Mouse (Mus musculus): ENCODE results near the gene Dip2c. TPM values are rescaled to one million over a fixed set of nuclear protein-coding genes. Genes with fewer than 3 reads are reported as not detected.

Dip2c gene
- total and polyA plus RNA-seq, 3 experiments: 0.04 to 0.14 (median 0.08) TPM

GRCm38 (mm10) chr13:9702615-9703235, 426.4 kb downstream of the Dip2c start:
- in situ Hi-C loops (cut with MboI; ENCODE audit: low pct_ligation_motif_present, low pct_unique_long_range_greater_than_20kb, low sequenced_read_pairs) (no loop called here), dilution Hi-C loops (cut with MboI; ENCODE audit: extremely low pct_ligation_motif_present, extremely low pct_unique_long_range_greater_than_20kb, low sequenced_read_pairs) (no loop called here)
- Histone ChIP-seq H3K27me3 (replicated peaks) (no peaks in the 10 kb centered on the region), H3K9ac (ENCODE audit: insufficient read depth, low read depth) (no peak overlapping the region), H3K4me2 (ENCODE audit: insufficient read depth, low read depth, poor library complexity, severe bottlenecking) (no peak overlapping the region), H3K36me3 (replicated peaks in 1 of 2; ENCODE audit: control insufficient read depth in 1 of 2, insufficient read depth in 1 of 2, low read length in 1 of 2) (peaks cover 8 to 40% of the 10 kb centered on the region in 2 experiments), H3K27ac (ENCODE audit: insufficient read depth, low read depth) (no peak overlapping the region), H3K4me3 (replicated peaks in 1 of 3; ENCODE audit: low read depth in 2 of 3, low read length in 2 of 3, poor library complexity in 1 of 3) (no peak overlapping the region), H3K79me2 (replicated peaks; ENCODE audit: control insufficient read depth, extremely low read depth, insufficient read depth, poor library complexity, severe bottlenecking) (no peaks in the 10 kb centered on the region), H3K9me3 (replicated peaks; ENCODE audit: low read length) (no peaks in the 10 kb centered on the region), H3K4me1 (ENCODE audit: control insufficient read depth in 1 of 2, insufficient read depth in 2 of 2) (peaks cover 4% of the 10 kb centered on the region in 2 experiments; a peak in 2 of 4 replicates)
- TF ChIP-seq MYC (IDR thresholded peaks at IDR 0.05; ENCODE audit: low read depth, low read length) (no peak), NRF1 (IDR thresholded peaks at IDR 0.05; ENCODE audit: low read depth, low read length) (no peak), RAD21 (IDR thresholded peaks at IDR 0.05; ENCODE audit: low read depth, low read length) (no peak)
- no peak for DNase-seq (ENCODE audit: extremely low read depth)

GRCm38 (mm10) chr13:9706720-9707119, 430.4 kb downstream of the Dip2c start:
- in situ Hi-C loops (cut with MboI; ENCODE audit: low pct_ligation_motif_present, low pct_unique_long_range_greater_than_20kb, low sequenced_read_pairs): no loop called here
- no peaks in the 10 kb centered on the region for H3K9me3 ChIP-seq (replicated peaks; ENCODE audit: low read length)
- H3K4me1 ChIP-seq (ENCODE audit: control insufficient read depth in 1 of 2, insufficient read depth in 2 of 2): peaks cover 0 to 2% of the 10 kb centered on the region in 2 experiments; a peak in 1 of 4 replicates
- H3K4me3 ChIP-seq (replicated peaks in 1 of 3; ENCODE audit: low read depth in 2 of 3, low read length in 2 of 3, poor library complexity in 1 of 3): no peak overlapping the region
- H3K27ac ChIP-seq (ENCODE audit: insufficient read depth, low read depth): no peak overlapping the region
- no peak overlapping the region for H3K9ac ChIP-seq (ENCODE audit: insufficient read depth, low read depth)
- DNase-seq (ENCODE audit: extremely low read depth): no peak
- dilution Hi-C loops (cut with MboI; ENCODE audit: extremely low pct_ligation_motif_present, extremely low pct_unique_long_range_greater_than_20kb, low sequenced_read_pairs): no loop called here
- peaks cover 5 to 38% of the 10 kb centered on the region in 2 experiments for H3K36me3 ChIP-seq (replicated peaks in 1 of 2; ENCODE audit: control insufficient read depth in 1 of 2, insufficient read depth in 1 of 2, low read length in 1 of 2)
- H3K79me2 ChIP-seq (replicated peaks; ENCODE audit: control insufficient read depth, extremely low read depth, insufficient read depth, poor library complexity, severe bottlenecking): no peaks in the 10 kb centered on the region
- no peaks in the 10 kb centered on the region for H3K27me3 ChIP-seq (replicated peaks)
- TF ChIP-seq MXI1 (IDR thresholded peaks at IDR 0.05; ENCODE audit: low read depth, low read length) (no peak), POLR2AphosphoS2 (IDR thresholded peaks at IDR 0.05; ENCODE audit: low read depth, low read length) (no peak), JUN (IDR thresholded peaks at IDR 0.05; ENCODE audit: insufficient read depth, low read depth, low read length) (no peak), SIN3A (IDR thresholded peaks at IDR 0.05; ENCODE audit: low read length) (no peak), ZC3H11A (IDR thresholded peaks at IDR 0.05; ENCODE audit: low read depth, low read length) (no peak), NELFE (IDR thresholded peaks at IDR 0.05; ENCODE audit: low read depth, low read length) (no peak), MEF2A (IDR thresholded peaks at IDR 0.05; ENCODE audit: borderline replicate concordance, low read depth, low read length) (no peak), PAX5 (IDR thresholded peaks at IDR 0.05; ENCODE audit: low read length) (no peak), NRF1 (IDR thresholded peaks at IDR 0.05; ENCODE audit: low read depth, low read length) (no peak), SMC3 (IDR thresholded peaks at IDR 0.05; ENCODE audit: low read depth, low read length) (no peak), USF2 (conservative IDR thresholded peaks at IDR 0.05; ENCODE audit: low read depth, low read length) (no peak), IRF4 (IDR thresholded peaks at IDR 0.05; ENCODE audit: low read depth, low read length) (no peak), RCOR1 (conservative IDR thresholded peaks at IDR 0.05; ENCODE audit: low read depth, low read length) (no peak), MYC (IDR thresholded peaks at IDR 0.05; ENCODE audit: low read depth, low read length) (no peak), RAD21 (IDR thresholded peaks at IDR 0.05; ENCODE audit: low read depth, low read length) (no peak), USF1 (IDR thresholded peaks at IDR 0.05; ENCODE audit: low read depth, low read length) (no peak)
- H3K4me2 ChIP-seq (ENCODE audit: insufficient read depth, low read depth, poor library complexity, severe bottlenecking): no peak overlapping the region
